Mouse (Mus musculus): ENCODE data around the gene Unc93a. TPM values are rescaled to one million over a fixed set of nuclear protein-coding genes. Genes with fewer than 3 reads are reported as not detected.
"Not testable (repeated sequence)": the region's sequence is repeated elsewhere in the genome, so short reads cannot be mapped to it uniquely, and the experiment has no call there.

Gene Unc93a
- polyA plus RNA-seq (2015; fragmentation: Nextera tagmentation; extraction: Ambion mirVana): not detected in 2 replicates

- WGBS: 85% methylated on average over 3 of the region's 4 CpGs
- H3K9ac ChIP-seq; H3K27ac ChIP-seq (replicated peaks); H3K4me1 ChIP-seq; H3K36me3 ChIP-seq; H3K4me2 ChIP-seq (replicated peaks); ATAC-seq (ENCODE audit: insufficient number of reproducible peaks, low FRiP score, low TSS enrichment, low read depth); H3K27me3 ChIP-seq; H3K9me3 ChIP-seq (replicated peaks); H3K4me3 ChIP-seq (replicated peaks): not testable (repeated sequence)
Measured at GRCm38 (mm10) chr17:13131710-13132109, at the start of gene Unc93a. Gene Unc93a, minus strand, starts transcription at chr17:13131810.

- not testable (repeated sequence) for H3K9me3 ChIP-seq (replicated peaks); H3K9ac ChIP-seq; H3K4me2 ChIP-seq (replicated peaks); H3K27me3 ChIP-seq; ATAC-seq (ENCODE audit: insufficient number of reproducible peaks, low FRiP score, low TSS enrichment, low read depth); H3K4me1 ChIP-seq; H3K36me3 ChIP-seq; H3K4me3 ChIP-seq (replicated peaks); H3K27ac ChIP-seq (replicated peaks)
- WGBS: 88% methylated on average over 5 of the region's 5 CpGs
Measured at GRCm38 (mm10) chr17:13180491-13180890, 48.9 kb upstream of the Unc93a start.

- WGBS: 86% methylated on average over 4 of the region's 4 CpGs
- not testable (repeated sequence) for ATAC-seq (ENCODE audit: insufficient number of reproducible peaks, low FRiP score, low TSS enrichment, low read depth); H3K4me2 ChIP-seq (replicated peaks)
Measured at GRCm38 (mm10) chr17:13179021-13179420, 47.4 kb upstream of the Unc93a start.

GRCm38 (mm10) chr17:13177796-13178195 lies 46.2 kb upstream of the Unc93a start:
- H3K27me3 ChIP-seq; H3K4me3 ChIP-seq (replicated peaks); H3K4me1 ChIP-seq; H3K36me3 ChIP-seq; ATAC-seq (ENCODE audit: insufficient number of reproducible peaks, low FRiP score, low TSS enrichment, low read depth); H3K27ac ChIP-seq (replicated peaks); H3K9ac ChIP-seq; H3K4me2 ChIP-seq (replicated peaks); H3K9me3 ChIP-seq (replicated peaks): not testable (repeated sequence)
- WGBS: 54% methylated on average over 1 of the region's 1 CpGs

More at GRCm38 (mm10) chr17:13179021-13179420, 47.4 kb upstream of the Unc93a start:
- H3K4me1 ChIP-seq; H3K9ac ChIP-seq; H3K27me3 ChIP-seq; H3K4me3 ChIP-seq (replicated peaks); H3K27ac ChIP-seq (replicated peaks); H3K9me3 ChIP-seq (replicated peaks); H3K36me3 ChIP-seq: not testable (repeated sequence)

- not testable (repeated sequence) for H3K36me3 ChIP-seq; H3K27me3 ChIP-seq; H3K4me1 ChIP-seq; H3K9me3 ChIP-seq (replicated peaks); ATAC-seq (ENCODE audit: insufficient number of reproducible peaks, low FRiP score, low TSS enrichment, low read depth); H3K9ac ChIP-seq; H3K4me3 ChIP-seq (replicated peaks); H3K27ac ChIP-seq (replicated peaks); H3K4me2 ChIP-seq (replicated peaks)
- WGBS: 33% methylated on average over 1 of the region's 1 CpGs
Measured at GRCm38 (mm10) chr17:13175609-13176008, 44.0 kb upstream of the Unc93a start.

GRCm38 (mm10) chr17:13174029-13174428 lies 42.4 kb upstream of the Unc93a start:
- ATAC-seq (ENCODE audit: insufficient number of reproducible peaks, low FRiP score, low TSS enrichment, low read depth); H3K27ac ChIP-seq (replicated peaks); H3K36me3 ChIP-seq; H3K4me2 ChIP-seq (replicated peaks); H3K4me1 ChIP-seq; H3K9me3 ChIP-seq (replicated peaks); H3K4me3 ChIP-seq (replicated peaks); H3K9ac ChIP-seq; H3K27me3 ChIP-seq: not testable (repeated sequence)
- WGBS: 63% methylated on average over 2 of the region's 3 CpGs

GRCm38 (mm10) chr17:13173578-13173977 lies 42.0 kb upstream of the Unc93a start:
- whole genome bisulfite sequencing: 82% methylated on average over 6 of the region's 6 CpGs
- not testable (repeated sequence) for H3K27me3 ChIP-seq; H3K9me3 ChIP-seq (replicated peaks); H3K4me2 ChIP-seq (replicated peaks); H3K36me3 ChIP-seq; H3K4me3 ChIP-seq (replicated peaks); H3K4me1 ChIP-seq; H3K27ac ChIP-seq (replicated peaks); H3K9ac ChIP-seq; ATAC-seq (ENCODE audit: insufficient number of reproducible peaks, low FRiP score, low TSS enrichment, low read depth)

GRCm38 (mm10) chr17:13146128-13146527 lies 14.5 kb upstream of the Unc93a start:
- H3K4me3 ChIP-seq (replicated peaks): not testable (repeated sequence)

GRCm38 (mm10) chr17:13144580-13145215 lies 13.1 kb upstream of the Unc93a start:
- WGBS: 73% methylated on average over 4 of the region's 4 CpGs
- not testable (repeated sequence) for H3K36me3 ChIP-seq; H3K4me1 ChIP-seq; H3K4me2 ChIP-seq (replicated peaks); H3K4me3 ChIP-seq (replicated peaks); H3K9ac ChIP-seq; ATAC-seq (ENCODE audit: insufficient number of reproducible peaks, low FRiP score, low TSS enrichment, low read depth); H3K27ac ChIP-seq (replicated peaks); H3K9me3 ChIP-seq (replicated peaks); H3K27me3 ChIP-seq

More at GRCm38 (mm10) chr17:13146128-13146527, 14.5 kb upstream of the Unc93a start:
- 91% methylated on average over 7 of the region's 7 CpGs for WGBS
- ATAC-seq (ENCODE audit: insufficient number of reproducible peaks, low FRiP score, low TSS enrichment, low read depth); H3K4me1 ChIP-seq; H3K36me3 ChIP-seq; H3K27ac ChIP-seq (replicated peaks); H3K9me3 ChIP-seq (replicated peaks); H3K9ac ChIP-seq; H3K27me3 ChIP-seq; H3K4me2 ChIP-seq (replicated peaks): not testable (repeated sequence)

- H3K36me3 ChIP-seq; H3K9ac ChIP-seq; H3K27me3 ChIP-seq; H3K27ac ChIP-seq (replicated peaks); H3K4me3 ChIP-seq (replicated peaks); H3K9me3 ChIP-seq (replicated peaks); H3K4me1 ChIP-seq; ATAC-seq (ENCODE audit: insufficient number of reproducible peaks, low FRiP score, low TSS enrichment, low read depth); H3K4me2 ChIP-seq (replicated peaks): not testable (repeated sequence)
- no CpG with 5 or more reads among the region's 2 CpGs for WGBS
Measured at GRCm38 (mm10) chr17:13142665-13143064, 11.1 kb upstream of the Unc93a start.

GRCm38 (mm10) chr17:13135356-13135755 lies 3.7 kb upstream of the Unc93a start:
- 70% methylated on average over 1 of the region's 6 CpGs for WGBS
- ATAC-seq (ENCODE audit: insufficient number of reproducible peaks, low FRiP score, low TSS enrichment, low read depth); H3K27me3 ChIP-seq; H3K36me3 ChIP-seq; H3K4me3 ChIP-seq (replicated peaks); H3K4me2 ChIP-seq (replicated peaks); H3K4me1 ChIP-seq; H3K9ac ChIP-seq; H3K9me3 ChIP-seq (replicated peaks); H3K27ac ChIP-seq (replicated peaks): not testable (repeated sequence)

GRCm38 (mm10) chr17:13132352-13132751 lies 742 bp upstream of the Unc93a start:
- H3K9me3 ChIP-seq (replicated peaks); H3K4me3 ChIP-seq (replicated peaks); H3K27ac ChIP-seq (replicated peaks); H3K36me3 ChIP-seq; H3K4me1 ChIP-seq; H3K4me2 ChIP-seq (replicated peaks); H3K27me3 ChIP-seq; H3K9ac ChIP-seq; ATAC-seq (ENCODE audit: insufficient number of reproducible peaks, low FRiP score, low TSS enrichment, low read depth): not testable (repeated sequence)
- WGBS: 84% methylated on average over 8 of the region's 8 CpGs
